ENCODE assay signal across 13 mouse cellular contexts in the genomic region with DNA sequence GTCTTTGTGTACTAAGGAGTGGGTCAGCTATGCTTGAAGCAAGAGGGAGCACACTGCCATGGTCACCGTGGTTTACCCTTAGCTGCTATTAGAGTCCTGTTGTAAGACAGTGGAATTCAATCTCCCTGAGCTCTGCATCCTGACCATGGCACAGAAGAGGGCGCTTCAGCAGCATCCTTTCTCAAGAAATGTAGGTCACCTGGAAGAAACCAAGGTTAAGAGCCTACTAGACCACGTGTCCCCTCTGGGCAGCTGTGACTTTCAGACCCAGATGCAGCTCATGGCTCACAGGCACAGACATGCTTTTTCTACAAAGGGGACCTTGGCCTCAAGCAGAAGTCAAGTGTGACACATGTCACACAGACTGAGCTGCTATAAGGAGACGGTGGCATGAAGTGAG. TPM values are rescaled to one million over a fixed set of nuclear protein-coding genes. Genes with fewer than 3 reads are reported as not detected.
A peak's percentile ranks its signal among the peaks of the same experiment; 100 is the strongest.
DNase-seq lines count a peak whose midpoint lies in the region; ATAC-seq and TF ChIP-seq lines count a peak whose summit lies in the region.
"Had no signal": no experiment of that assay in that cellular context is flagged by ENCODE, and none has a peak within 500 bp of the region (broad histone marks: within the 10 kb centered on the region; RNA-seq: fewer than 3 reads in every experiment).

No protein-coding gene starts in this region.

- ATAC-seq in midbrain, postnatal 0 days (ENCODE audit: low FRiP score) = no peak
- no peak for ATAC-seq in midbrain, embryonic 13.5 days
- no peak for ATAC-seq in forebrain, postnatal 0 days
- ATAC-seq: activated CD4-positive, CD25-positive, alpha-beta regulatory T cell, adult 4 months; hindbrain, embryonic 16.5 days; midbrain, embryonic 15.5 days had no signal

- H3K4me2 ChIP-seq in midbrain, postnatal 0 days (ENCODE audit: low read depth, low read length, poor library complexity, severe bottlenecking) = no peak overlapping the region
- H3K4me2 ChIP-seq in midbrain, embryonic 13.5 days (replicated peaks) = no peak overlapping the region
- no peak overlapping the region for H3K4me2 ChIP-seq in forebrain, postnatal 0 days (ENCODE audit: low read depth)
- H3K4me2 ChIP-seq: heart, embryonic 15.5 days; midbrain, embryonic 15.5 days; neural tube, embryonic 15.5 days had no signal

- WGBS in midbrain, postnatal 0 days = 70% methylated on average over 4 of the region's 4 CpGs
- 60% methylated on average over 4 of the region's 4 CpGs for WGBS in midbrain, embryonic 13.5 days
- 58% methylated on average over 4 of the region's 4 CpGs for WGBS in forebrain, postnatal 0 days

- no peaks in the 10 kb centered on the region for H3K27me3 ChIP-seq in midbrain, postnatal 0 days (ENCODE audit: insufficient read depth, low read length)
- no peaks in the 10 kb centered on the region for H3K27me3 ChIP-seq in midbrain, embryonic 13.5 days
- no peaks in the 10 kb centered on the region for H3K27me3 ChIP-seq in forebrain, postnatal 0 days (ENCODE audit: insufficient read depth, low read length)
- H3K27me3 ChIP-seq: heart, embryonic 15.5 days; midbrain, embryonic 15.5 days; neural tube, embryonic 15.5 days had no signal

- peak; percentile 46 for TF ChIP-seq CTCF in midbrain, postnatal 0 days (IDR thresholded peaks at IDR 0.05)
- no peak; the same call in 1 of the 2 replicates for TF ChIP-seq CTCF in forebrain, postnatal 0 days (IDR thresholded peaks at IDR 0.05; ENCODE audit: low read depth)

- H3K9ac ChIP-seq in midbrain, postnatal 0 days (replicated peaks; ENCODE audit: low read length, poor library complexity, severe bottlenecking) = no peak overlapping the region
- H3K9ac ChIP-seq in midbrain, embryonic 13.5 days (replicated peaks) = no peak overlapping the region
- no peak overlapping the region for H3K9ac ChIP-seq in forebrain, postnatal 0 days
- H3K9ac ChIP-seq: heart, embryonic 15.5 days; midbrain, embryonic 15.5 days; neural tube, embryonic 15.5 days had no signal

- no peak overlapping the region for H3K4me3 ChIP-seq in midbrain, postnatal 0 days (ENCODE audit: low read depth, low read length)
- no peak overlapping the region for H3K4me3 ChIP-seq in midbrain, embryonic 13.5 days (replicated peaks)
- H3K4me3 ChIP-seq in forebrain, postnatal 0 days (ENCODE audit: low read depth, low read length) = no peak overlapping the region
- H3K4me3 ChIP-seq: heart, embryonic 15.5 days; midbrain, embryonic 15.5 days; neural tube, embryonic 15.5 days had no signal

- no peak overlapping the region for H3K27ac ChIP-seq in midbrain, postnatal 0 days (ENCODE audit: low read depth, low read length)
- H3K27ac ChIP-seq in midbrain, embryonic 13.5 days = no peak overlapping the region
- H3K27ac ChIP-seq in forebrain, postnatal 0 days (ENCODE audit: low read depth, low read length) = no peak overlapping the region
- H3K27ac ChIP-seq: heart, embryonic 15.5 days; midbrain, embryonic 15.5 days; neural tube, embryonic 15.5 days had no signal

- peak; percentile 43 for DNase-seq in gastrocnemius, postnatal 25 days
- DNase-seq in gastrocnemius, postnatal 10 days = no peak
- peak; percentile 52 for DNase-seq in midbrain, postnatal 0 days (ENCODE audit: low spot score)
- DNase-seq in retina, postnatal 1 day = peak; percentile 78
- DNase-seq in urinary bladder, adult 2 months (ENCODE audit: low spot score) = no peak
- DNase-seq in forebrain, postnatal 0 days = no peak
- DNase-seq: spleen, adult 18-20 months had no signal

- H3K9me3 ChIP-seq in midbrain, postnatal 0 days (ENCODE audit: low read length) = no peaks in the 10 kb centered on the region
- H3K9me3 ChIP-seq in midbrain, embryonic 13.5 days = no peaks in the 10 kb centered on the region
- H3K9me3 ChIP-seq in forebrain, postnatal 0 days (ENCODE audit: low read length) = no peaks in the 10 kb centered on the region
- H3K9me3 ChIP-seq: heart, embryonic 15.5 days; midbrain, embryonic 15.5 days; neural tube, embryonic 15.5 days had no signal

- H3K4me1 ChIP-seq in midbrain, postnatal 0 days (ENCODE audit: insufficient read depth, low read length) = peaks cover 4% of the 10 kb centered on the region; the same call in 1 of the 2 replicates
- H3K4me1 ChIP-seq in midbrain, embryonic 13.5 days (replicated peaks) = peaks cover 9% of the 10 kb centered on the region
- no peaks in the 10 kb centered on the region for H3K4me1 ChIP-seq in forebrain, postnatal 0 days (ENCODE audit: insufficient read depth)

- no peaks in the 10 kb centered on the region for H3K36me3 ChIP-seq in midbrain, postnatal 0 days (ENCODE audit: insufficient read depth, low read length)
- no peaks in the 10 kb centered on the region for H3K36me3 ChIP-seq in midbrain, embryonic 13.5 days
- no peaks in the 10 kb centered on the region for H3K36me3 ChIP-seq in forebrain, postnatal 0 days (ENCODE audit: insufficient read depth)
- H3K36me3 ChIP-seq: heart, embryonic 15.5 days; midbrain, embryonic 15.5 days; neural tube, embryonic 15.5 days had no signal

RNA-seq across cellular contexts. Expression of a gene that starts 27.5 kb away (rescaled TPM):
- 10 to 100 TPM; 75.7 to 86.2 TPM for total RNA-seq in gastrocnemius, postnatal 25 days (2021)
- 10 to 100 TPM; 42.5 to 45.1 TPM for total RNA-seq in gastrocnemius, postnatal 10 days (2021)
- 33.2 and 34.2 TPM in 2 replicates for total RNA-seq in midbrain, postnatal 0 days (2014; rRNA removed)
- polyA plus RNA-seq in midbrain, postnatal 0 days (2015; fragmentation: Nextera tagmentation; extraction: Ambion mirVana) = 14.7 and 16.8 TPM in 2 replicates
- polyA plus RNA-seq in midbrain, embryonic 13.5 days (2015; fragmentation: Nextera tagmentation; extraction: Ambion mirVana) = 20.8 and 21.6 TPM in 2 replicates
- polyA plus RNA-seq in urinary bladder, adult 2 months (2012; rRNA removed) = 4.9 and 6.5 TPM in 2 replicates
- total RNA-seq in forebrain, postnatal 0 days (2014; rRNA removed) = 28.2 and 40.7 TPM in 2 replicates
- 12.0 and 16.8 TPM in 2 replicates for polyA plus RNA-seq in forebrain, postnatal 0 days (2015; fragmentation: Nextera tagmentation; extraction: Ambion mirVana)

Comparison
In these comparisons a context has a peak if more than half of its experiments do, and no peak if none do; other contexts are left out.
1. DNase-seq: peak in gastrocnemius, postnatal 25 days (single experiment), midbrain, postnatal 0 days (single experiment) and retina, postnatal 1 day (single experiment); none in gastrocnemius, postnatal 10 days (single experiment), urinary bladder, adult 2 months (single experiment) and forebrain, postnatal 0 days (single experiment).